Comparison of ENCODE assay signal across 16 mouse cellular contexts in genomic region chr3:54708972-54709371, GRCm38 (mm10). TPM values are rescaled to one million over a fixed set of nuclear protein-coding genes. Genes with fewer than 3 reads are reported as not detected.
DNase-seq lines count a peak whose midpoint lies in the region; ATAC-seq and TF ChIP-seq lines count a peak whose summit lies in the region.
"Had no signal": no experiment of that assay in that cellular context is flagged by ENCODE, and none has a peak within 500 bp of the region (broad histone marks: within the 10 kb centered on the region; RNA-seq: fewer than 3 reads in every experiment).

No protein-coding gene starts in this region.

- no peak overlapping the region for H3K4me2 ChIP-seq in lung, postnatal 0 days (replicated peaks; ENCODE audit: low read depth, low read length)
- H3K4me2 ChIP-seq: limb, embryonic 15.5 days had no signal

- 71% methylated on average over 9 of the region's 9 CpGs for whole genome bisulfite sequencing in lung, postnatal 0 days

- no peak for ATAC-seq in lung, postnatal 0 days
- ATAC-seq in common myeloid progenitor, adult 5-6 weeks (replicated peaks; ENCODE audit: low read depth, poor library complexity, severe bottlenecking) = peak; percentile 89
- ATAC-seq: intestine, postnatal 0 days had no signal

- H3K9ac ChIP-seq in lung, postnatal 0 days (replicated peaks; ENCODE audit: low read depth) = no peak overlapping the region
- H3K9ac ChIP-seq: limb, embryonic 15.5 days had no signal

- no peak overlapping the region for H3K4me3 ChIP-seq in lung, postnatal 0 days (ENCODE audit: low read depth, low read length)
- H3K4me3 ChIP-seq: embryonic facial prominence, embryonic 10.5 days; limb, embryonic 15.5 days; myocyte had no signal

- H3K36me3 ChIP-seq in lung, postnatal 0 days (ENCODE audit: insufficient read depth, low read length) = peaks cover 60% of the 10 kb centered on the region

- no peak overlapping the region for H3K27ac ChIP-seq in lung, postnatal 0 days (ENCODE audit: low read length)
- H3K27ac ChIP-seq: embryonic facial prominence, embryonic 10.5 days; limb, embryonic 15.5 days had no signal

- TF ChIP-seq CTCF in lung, postnatal 0 days (IDR thresholded peaks at IDR 0.05) = no peak

- H3K27me3 ChIP-seq in lung, postnatal 0 days (replicated peaks; ENCODE audit: insufficient read depth, low read length) = no peaks in the 10 kb centered on the region
- H3K27me3 ChIP-seq: limb, embryonic 15.5 days had no signal

- DNase-seq in heart, adult 18-20 months = peak; percentile 13 to 34
- DNase-seq in heart, postnatal 14 days = no peak
- DNase-seq in lung, postnatal 0 days (ENCODE audit: low spot score) = peak; percentile 29
- no peak for DNase-seq in lung, postnatal 25 days (ENCODE audit: low spot score)
- peak; percentile 42 to 51 for DNase-seq in natural killer cell, adult 2 months (ENCODE audit: low spot score in 2 of 2)
- DNase-seq in kidney, adult 9 months = no peak
- no peak for DNase-seq in kidney, postnatal 4 days
- DNase-seq: cerebellum, adult 9-11 months; right cerebral cortex, postnatal 4 days had no signal

- H3K4me1 ChIP-seq in lung, postnatal 0 days (ENCODE audit: insufficient read depth, low read depth, low read length) = no peaks in the 10 kb centered on the region
- H3K4me1 ChIP-seq: embryonic facial prominence, embryonic 10.5 days; limb, embryonic 15.5 days had no signal

- intact Hi-C loops in heart, postnatal 14 days (cut with DNase I) = no loop called here

- no peaks in the 10 kb centered on the region for H3K9me3 ChIP-seq in lung, postnatal 0 days (ENCODE audit: low read length)
- H3K9me3 ChIP-seq: embryonic facial prominence, embryonic 10.5 days; limb, embryonic 15.5 days had no signal

- no peak for TF ChIP-seq EP300 in lung, postnatal 0 days (IDR thresholded peaks at IDR 0.05)

RNA-seq across cellular contexts. Expression of gene Gm21958, which starts 5.2 kb away (rescaled TPM):
- not detected for total RNA-seq in heart, adult 18-20 months (2021)
- not detected for total RNA-seq in heart, postnatal 14 days (2021)
- not detected in 2 replicates for polyA plus RNA-seq in lung, postnatal 0 days (2015; fragmentation: Nextera tagmentation; extraction: Ambion mirVana)
- 1.1 TPM in 1 of 2 replicates, not detected in the other for total RNA-seq in common myeloid progenitor, adult 5-6 weeks (2017)
- total RNA-seq: layer of hippocampus, adult 18-20 months had no signal
- polyA plus RNA-seq: embryonic facial prominence, embryonic 10.5 days; heart, postnatal 0 days; intestine, postnatal 0 days; myocyte had no signal

RNA-seq across cellular contexts. Expression of gene Supt20, which starts 16.4 kb away (rescaled TPM):
- total RNA-seq in heart, adult 18-20 months (2021) = 10 to 100 TPM; 16.7 to 19.3 TPM
- 10 to 100 TPM; 28.3 to 29.9 TPM for total RNA-seq in heart, postnatal 14 days (2021)
- polyA plus RNA-seq in lung, postnatal 0 days (2015; fragmentation: Nextera tagmentation; extraction: Ambion mirVana) = 50.6 and 54.3 TPM in 2 replicates
- 75.1 and 91.2 TPM in 2 replicates for total RNA-seq in common myeloid progenitor, adult 5-6 weeks (2017)

RNA-seq across cellular contexts. Expression of gene Exosc8, which starts 26.2 kb away (rescaled TPM):
- total RNA-seq in heart, adult 18-20 months (2021) = 10 to 100 TPM; 17.8 to 19.3 TPM
- 10 to 100 TPM; 17.3 to 22.3 TPM for total RNA-seq in heart, postnatal 14 days (2021)
- polyA plus RNA-seq in lung, postnatal 0 days (2015; fragmentation: Nextera tagmentation; extraction: Ambion mirVana) = 37.1 and 39.0 TPM in 2 replicates
- total RNA-seq in common myeloid progenitor, adult 5-6 weeks (2017) = 207 and 282 TPM in 2 replicates

RNA-seq across cellular contexts. Expression of gene Alg5, which starts 26.4 kb away (rescaled TPM):
- 10 to 100 TPM; 10.6 to 11.4 TPM for total RNA-seq in heart, adult 18-20 months (2021)
- 10 to 100 TPM; 11.9 to 12.0 TPM for total RNA-seq in heart, postnatal 14 days (2021)
- polyA plus RNA-seq in lung, postnatal 0 days (2015; fragmentation: Nextera tagmentation; extraction: Ambion mirVana) = 53.5 and 65.8 TPM in 2 replicates
- total RNA-seq in common myeloid progenitor, adult 5-6 weeks (2017) = 35.1 and 40.8 TPM in 2 replicates

RNA-seq across cellular contexts. Expression of gene Smad9, which starts 46.4 kb away (rescaled TPM):
- total RNA-seq in heart, adult 18-20 months (2021) = 1 to 10 TPM; 1.7 to 1.9 TPM
- total RNA-seq in heart, postnatal 14 days (2021) = 1 to 10 TPM; 1.2 to 2.2 TPM
- polyA plus RNA-seq in lung, postnatal 0 days (2015; fragmentation: Nextera tagmentation; extraction: Ambion mirVana) = 1.4 and 1.7 TPM in 2 replicates
- total RNA-seq in common myeloid progenitor, adult 5-6 weeks (2017) = not detected in 2 replicates

Comparison
In these comparisons a context has a peak if more than half of its experiments do, and no peak if none do; other contexts are left out.
1. DNase-seq: peak in heart, adult 18-20 months (2 of 2), lung, postnatal 0 days (single experiment) and natural killer cell, adult 2 months (2 of 2); none in heart, postnatal 14 days (0 of 2), lung, postnatal 25 days (single experiment), kidney, adult 9 months (single experiment) and kidney, postnatal 4 days (0 of 2).